Mouse (Mus musculus) heart, postnatal 0 days (tissue): ENCODE measurements around the gene E4f1. TPM values are rescaled to one million over a fixed set of nuclear protein-coding genes. Genes with fewer than 3 reads are reported as not detected.

Source experiments
- ATAC-seq: fragments of 200-750 bp; cut with Nextera tagmentation; 2 replicates; pipeline ENCODE4 v1.8.0; 2017; ENCODE audit warnings: low read depth, moderate number of reproducible peaks, moderate library complexity; ENCODE audit not compliant: insufficient read depth
- DNase-seq: peaks from one replicate; pipeline ENCODE4 v3.0.0-alpha.2; 2016; ENCODE audit warnings: low spot score
- H3K27ac ChIP-seq: fragments of 300-500 bp; sonication (generic); 2 replicates; pipeline ENCODE4 v1.5.1; 2014; ENCODE audit warnings: low read depth, mild to moderate bottlenecking
- H3K27me3 ChIP-seq: fragments of 300-500 bp; sonication (generic); 2 replicates; pipeline ENCODE4 v1.6.1; 2014; ENCODE audit warnings: low read length, mixed read lengths; ENCODE audit not compliant: control insufficient read depth, insufficient read depth
- H3K36me3 ChIP-seq: fragments of 300-500 bp; sonication (generic); replicated peaks from 2 replicates; pipeline ENCODE4 v1.6.1; 2014; ENCODE audit warnings: low read length, mixed read lengths; ENCODE audit not compliant: control insufficient read depth, insufficient read depth
- H3K4me1 ChIP-seq: fragments of 300-500 bp; sonication (generic); 2 replicates; pipeline ENCODE4 v1.6.1; 2014; ENCODE audit warnings: antibody characterized with exemption; ENCODE audit not compliant: control insufficient read depth, insufficient read depth
- H3K4me2 ChIP-seq: fragments of 300-500 bp; sonication (generic); 2 replicates; pipeline ENCODE4 v1.6.1; 2014; ENCODE audit warnings: low read depth, mild to moderate bottlenecking, low read length, moderate library complexity
- H3K4me3 ChIP-seq: fragments of 300-500 bp; sonication (generic); 2 replicates; pipeline ENCODE4 v1.5.1; 2014; ENCODE audit warnings: low read depth, low read length
- H3K9ac ChIP-seq: fragments of 300-500 bp; sonication (generic); replicated peaks from 2 replicates; pipeline ENCODE4 v1.6.1; 2014; ENCODE audit warnings: low read depth, low read length, mixed read lengths
- H3K9me3 ChIP-seq: fragments of 300-500 bp; sonication (generic); replicated peaks from 2 replicates; pipeline ENCODE4 v1.6.1; 2016; ENCODE audit warnings: low read length; ENCODE audit not compliant: control insufficient read depth
- CTCF ChIP-seq: IDR thresholded peaks from 2 replicates; pipeline ENCODE4 v1.5.1; 2016; ENCODE audit warnings: antibody characterized with exemption, control low read depth, low read depth
- EP300 ChIP-seq: IDR thresholded peaks from 2 replicates; pipeline ENCODE4 v1.6.1; 2016; ENCODE audit warnings: antibody characterized with exemption, low read depth
- WGBS: fragments of 180-500 bp; shearing (Covaris S2); extraction: QIAGEN DNeasy Blood & Tissue Kit; methylation state at CpG from one replicate; pipeline ENCODE4 v1.1.7; 2014; 5-methylcytosine and 5-hydroxymethylcytosine counted together
- polyA plus RNA-seq: library from polyadenylated mRNA; unstranded; fragments of >200 nt; fragmentation: Nextera tagmentation; extraction: Ambion mirVana; gene quantifications from 2 replicates; pipeline ENCODE4 v1.2.1, GENCODE M21; 2015
- total RNA-seq: library from RNA; depleted of rRNA; stranded (reverse); fragments of >200 nt; gene quantifications from 2 replicates; pipeline ENCODE4 v1.2.3, GENCODE M21; 2014; ENCODE audit warnings: low replicate concordance

Gene E4f1
- total and polyA plus RNA-seq, 2 experiments from 2014 or later, result 17.8 to 20.6 TPM

DNA sequence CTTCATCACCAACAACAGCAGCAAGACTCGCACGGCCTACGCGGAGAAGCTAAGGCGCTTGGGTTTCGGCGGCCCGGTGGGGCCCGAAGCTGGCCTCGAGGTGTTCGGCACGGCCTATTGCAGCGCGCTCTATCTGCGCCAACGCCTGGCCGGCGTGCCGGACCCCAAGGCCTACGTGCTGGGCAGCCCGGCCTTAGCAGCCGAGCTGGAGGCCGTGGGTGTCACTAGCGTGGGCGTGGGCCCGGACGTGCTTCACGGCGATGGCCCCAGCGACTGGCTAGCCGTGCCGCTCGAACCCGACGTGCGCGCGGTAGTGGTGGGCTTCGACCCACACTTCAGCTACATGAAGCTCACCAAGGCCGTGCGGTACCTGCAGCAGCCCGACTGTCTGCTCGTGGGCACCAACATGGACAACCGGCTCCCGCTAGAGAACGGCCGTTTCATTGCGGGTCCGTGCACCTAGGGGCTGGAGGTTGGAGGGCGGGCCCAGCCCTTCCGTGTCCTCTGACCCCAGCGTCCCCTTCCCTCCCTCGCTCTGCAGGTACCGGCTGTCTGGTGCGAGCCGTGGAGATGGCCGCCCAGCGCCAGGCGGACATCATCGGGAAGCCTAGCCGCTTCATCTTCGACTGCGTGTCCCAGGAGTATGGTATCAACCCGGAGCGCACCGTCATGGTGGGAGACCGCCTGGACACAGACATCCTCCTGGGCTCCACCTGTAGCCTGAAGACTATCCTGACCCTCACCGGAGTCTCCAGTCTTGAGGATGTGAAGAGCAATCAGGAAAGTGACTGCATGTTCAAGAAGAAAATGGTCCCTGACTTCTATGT, 801 bp upstream of the E4f1 start:
- H3K4me2 ChIP-seq, result peak overlapping the region; percentile 86
- H3K27me3 ChIP-seq, result no peaks in the 10 kb centered on the region
- H3K9ac ChIP-seq, result peak overlapping the region; percentile 67
- 1% methylated on average over 68 of the region's 68 CpGs for WGBS
- no peaks in the 10 kb centered on the region for H3K9me3 ChIP-seq
- H3K36me3 ChIP-seq, result peaks cover 23% of the 10 kb centered on the region
- no peak for DNase-seq
- no peak for TF ChIP-seq EP300
- H3K4me3 ChIP-seq, result peak overlapping the region; percentile 66
- H3K27ac ChIP-seq, result peak overlapping the region; percentile 84
- H3K4me1 ChIP-seq, result peaks cover 21% of the 10 kb centered on the region
- peak; percentile 33 for ATAC-seq

DNA sequence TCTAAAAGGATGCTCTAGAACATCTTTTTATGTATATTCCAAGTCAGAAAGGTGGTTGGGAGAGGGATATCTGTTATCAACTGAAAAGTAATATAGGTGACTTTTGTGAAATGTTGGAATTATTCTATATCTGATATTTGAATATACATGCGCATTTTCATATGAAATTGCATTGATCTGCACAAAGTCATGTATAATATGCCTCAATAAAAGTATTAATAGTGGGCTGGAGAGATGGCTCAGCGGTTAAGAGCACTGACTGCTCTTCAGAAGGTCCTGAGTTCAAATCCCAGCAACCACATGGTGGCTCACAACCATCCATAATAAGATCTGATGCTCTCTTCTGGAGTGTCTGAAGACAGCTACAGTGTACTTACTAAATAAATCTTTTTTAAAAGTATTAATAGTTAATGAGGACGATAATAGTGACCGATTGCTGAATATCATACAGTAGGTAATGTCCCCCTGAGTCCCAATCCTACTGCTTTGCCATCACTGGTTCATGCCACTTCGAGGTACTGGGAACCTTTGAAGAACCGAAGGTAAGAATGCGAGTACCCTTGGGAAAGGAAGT, 690 bp downstream of the E4f1 start:
- Histone ChIP-seq H3K4me2 (peak overlapping the region; percentile 86), H3K27me3 (no peaks in the 10 kb centered on the region), H3K36me3 (peaks cover 8% of the 10 kb centered on the region), H3K27ac (peak overlapping the region; percentile 84), H3K9ac (peak overlapping the region; percentile 44), H3K4me1 (peaks cover 21% of the 10 kb centered on the region), H3K4me3 (peak overlapping the region; percentile 66), H3K9me3 (no peaks in the 10 kb centered on the region)
- TF ChIP-seq CTCF, result no peak
- TF ChIP-seq EP300, result no peak
- ATAC-seq, result no peak
- no peak for DNase-seq
- 15% methylated on average over 7 of the region's 7 CpGs for WGBS

DNA sequence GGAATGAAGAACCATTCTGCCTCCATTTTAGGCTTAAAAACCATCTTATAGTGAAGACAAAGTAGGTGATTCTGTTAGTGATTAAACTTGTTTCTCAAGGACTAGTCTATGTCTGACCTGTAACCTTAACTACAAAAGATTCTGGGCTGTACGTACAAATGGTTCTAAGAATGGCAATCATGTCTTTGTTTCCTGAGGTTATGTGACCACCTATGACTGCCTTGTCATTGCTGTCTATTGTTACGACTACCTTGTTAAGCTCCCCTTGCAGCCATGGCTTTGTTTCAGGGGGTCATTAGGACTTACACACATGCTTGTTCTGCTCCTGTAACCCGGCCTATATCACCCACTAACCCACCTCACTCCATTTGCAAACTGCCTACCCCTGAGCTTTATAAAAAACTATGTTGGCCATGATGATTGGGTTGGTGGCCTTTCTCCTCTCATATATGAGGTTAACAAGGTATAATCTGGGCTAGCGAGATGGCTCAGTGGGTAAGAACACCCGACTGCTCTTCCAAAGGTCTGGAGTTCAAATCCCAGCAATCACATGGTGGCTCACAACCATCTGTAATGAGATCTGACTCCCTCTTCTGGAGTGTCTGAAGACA, 1.4 kb downstream of the E4f1 start:
- no peak for DNase-seq
- H3K27ac ChIP-seq, result no peak overlapping the region
- no peak overlapping the region for H3K4me3 ChIP-seq
- WGBS, result 96% methylated on average over 5 of the region's 5 CpGs
- no peak overlapping the region for H3K4me2 ChIP-seq
- H3K36me3 ChIP-seq, result peaks cover 5% of the 10 kb centered on the region; the same call in 1 of the 2 replicates
- ATAC-seq, result no peak
- no peaks in the 10 kb centered on the region for H3K9me3 ChIP-seq
- H3K4me1 ChIP-seq, result peaks cover 21% of the 10 kb centered on the region
- no peak for TF ChIP-seq CTCF
- no peaks in the 10 kb centered on the region for H3K27me3 ChIP-seq
- no peak overlapping the region for H3K9ac ChIP-seq

DNA sequence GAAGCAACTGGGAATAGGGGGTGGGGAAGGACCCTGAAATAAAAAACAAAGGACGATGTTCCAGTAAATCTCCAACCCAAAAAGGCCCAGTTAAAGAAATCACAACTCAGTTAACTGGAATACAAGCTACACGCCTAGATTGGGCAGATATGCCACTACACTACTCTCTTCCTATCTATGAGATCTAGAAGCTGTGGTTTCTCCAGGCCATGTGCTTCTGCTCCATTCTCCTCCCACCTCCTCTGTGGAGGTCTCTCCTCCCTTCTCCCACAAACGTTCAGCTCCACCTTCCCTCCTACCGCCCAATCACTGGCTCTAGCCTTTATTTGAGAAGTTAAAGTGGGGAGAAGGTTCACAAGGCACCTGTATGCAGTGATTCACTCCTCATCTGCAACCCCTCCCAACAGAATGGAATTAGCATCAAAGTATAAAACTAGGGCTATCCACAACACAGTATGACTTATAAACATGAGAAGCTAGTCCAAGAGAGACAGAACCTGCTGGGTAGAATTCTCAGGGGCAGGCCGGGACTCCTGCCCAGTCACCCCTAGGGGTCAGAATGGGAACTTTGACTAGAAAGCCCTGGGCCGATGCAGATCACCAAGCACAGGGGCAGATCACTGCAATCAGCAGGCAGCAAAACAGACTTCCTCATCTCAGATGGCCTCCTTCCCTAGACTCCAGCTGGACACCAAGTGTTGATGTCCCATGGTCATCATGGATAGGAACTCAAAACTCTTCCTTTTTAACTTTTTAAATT, 6.6 kb downstream of the E4f1 start:
- H3K27me3 ChIP-seq, result no peaks in the 10 kb centered on the region
- no peak for DNase-seq
- no peak overlapping the region for H3K4me3 ChIP-seq
- H3K36me3 ChIP-seq, result no peaks in the 10 kb centered on the region
- H3K4me2 ChIP-seq, result no peak overlapping the region
- 49% methylated on average over 6 of the region's 6 CpGs for WGBS
- no peak overlapping the region for H3K27ac ChIP-seq
- 0 out of 2 replicates have a peak, but pooled peaks cover 3% of the 10 kb centered on the region for H3K4me1 ChIP-seq
- no peaks in the 10 kb centered on the region for H3K9me3 ChIP-seq
- no peak; the same call in 1 of the 2 replicates for ATAC-seq
- H3K9ac ChIP-seq, result no peak overlapping the region
- TF ChIP-seq CTCF, result no peak
- TF ChIP-seq EP300, result no peak

DNA sequence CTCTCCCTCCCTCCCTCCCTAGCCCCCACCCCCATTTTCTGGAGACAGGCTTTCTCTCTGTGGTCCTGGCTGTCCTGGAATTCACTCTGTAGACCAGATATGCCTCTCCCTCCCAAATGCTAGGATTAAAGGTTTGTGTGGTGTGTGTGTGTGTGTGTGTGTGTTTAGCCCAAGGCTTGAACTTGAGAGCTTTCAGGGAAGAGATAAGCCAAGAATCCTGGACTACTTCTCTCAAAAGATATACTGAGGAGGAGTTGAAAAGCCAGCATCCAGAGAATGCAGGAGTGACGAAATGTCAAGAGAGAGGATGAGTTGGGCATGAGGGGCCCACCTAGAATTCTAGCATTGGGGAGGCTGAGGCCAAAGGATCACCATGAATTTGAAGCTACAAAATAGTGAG, 7.2 kb downstream of the E4f1 start:
- Histone ChIP-seq H3K4me3 (no peak overlapping the region), H3K4me2 (no peak overlapping the region), H3K36me3 (no peaks in the 10 kb centered on the region), H3K27ac (no peak overlapping the region), H3K4me1 (0 out of 2 replicates have a peak, but pooled peaks cover 3% of the 10 kb centered on the region), H3K9ac (no peak overlapping the region), H3K27me3 (no peaks in the 10 kb centered on the region), H3K9me3 (no peaks in the 10 kb centered on the region)
- peak; percentile 30; the same call in 1 of the 2 replicates for ATAC-seq
- no peak for DNase-seq
- no peak for TF ChIP-seq CTCF
- TF ChIP-seq EP300, result no peak
- 35% methylated on average over 1 of the region's 1 CpGs for WGBS
